Mouse (Mus musculus) small intestine, adult 2 months (tissue): ENCODE results near the gene Zbtb2.
A peak's percentile ranks its signal among the peaks of the same experiment; 100 is the strongest.

ENCODE experiments used
- CTCF ChIP-seq: fragments of 200-500 bp; IDR thresholded peaks from 2 replicates; pipeline ENCODE4 v1.5.1; 2012; ENCODE audit warnings: low read depth, mild to moderate bottlenecking, control low read depth, inconsistent platforms, low read length, moderate library complexity, mixed read lengths; ENCODE audit not compliant: insufficient replicate concordance, insufficient read length; ENCODE audit errors: extremely low read depth
- POLR2A ChIP-seq: fragments of 200-500 bp; IDR thresholded peaks from 2 replicates; pipeline ENCODE4 v1.6.1; 2012; ENCODE audit warnings: low read depth, mild to moderate bottlenecking, control low read depth, inconsistent platforms, low read length, moderate library complexity

- TF ChIP-seq CTCF (no peak), POLR2A (0 out of 2 replicates have a peak, but pooled peaks have one; percentile 12)
Measured at GRCm38 (mm10) chr10:4334039-4334683, 53.7 kb downstream of the Zbtb2 start.
